Mouse (Mus musculus) midbrain, embryonic 13.5 days (tissue): ENCODE data around the gene Galnt6. TPM values are rescaled to one million over a fixed set of nuclear protein-coding genes. Genes with fewer than 3 reads are reported as not detected.

Experiments
- microRNA-seq: library from miRNA; unstranded; fragments of <30 nt; microRNA quantifications from one replicate; pipeline ENCODE4, GENCODE M21; 2016
- polyA plus RNA-seq: library from polyadenylated mRNA; unstranded; fragments of >200 nt; fragmentation: Nextera tagmentation; extraction: Ambion mirVana; gene quantifications from 2 replicates; pipeline ENCODE4 v1.2.1, GENCODE M21; 2015

The Galnt6 gene
- polyA plus RNA-seq, 1 experiment from 2014 or later = not detected

Small RNA genes lying within 50 kb of the gene (microRNA-seq; reads per million reads assigned to microRNA genes)
- gene Mir6961 = not detected

Other genes with a start within 250 kb of the Galnt6 start
- gene Csrnp2, start 233.9 kb downstream of the Galnt6 start, polyA plus RNA-seq = 44.7 and 45.7 TPM in 2 replicates
- 48.2 and 48.4 TPM in 2 replicates for gene Tfcp2, start 177.4 kb downstream of the Galnt6 start, polyA plus RNA-seq
- gene Pou6f1, start 129.4 kb downstream of the Galnt6 start, polyA plus RNA-seq = 45.5 and 47.8 TPM in 2 replicates
- gene Dazap2, start 114.0 kb downstream of the Galnt6 start, polyA plus RNA-seq = 162 and 166 TPM in 2 replicates
- gene Smagp, start 92.4 kb downstream of the Galnt6 start, polyA plus RNA-seq = 2.4 and 2.9 TPM in 2 replicates
- gene Bin2, start 59.8 kb downstream of the Galnt6 start, polyA plus RNA-seq = 1.2 and 1.3 TPM in 2 replicates
- 0.34 and 1.1 TPM in 2 replicates for gene Cela1, start 41.5 kb downstream of the Galnt6 start, polyA plus RNA-seq
- 23.3 and 23.4 TPM in 2 replicates for gene Slc4a8, start 32.4 kb upstream of the Galnt6 start, polyA plus RNA-seq
- gene Scn8a, start 140.5 kb upstream of the Galnt6 start, polyA plus RNA-seq = 20.2 and 23.0 TPM in 2 replicates